Mouse (Mus musculus): ENCODE data around the gene March5.
"Not testable (repeated sequence)": the region's sequence is repeated elsewhere in the genome, so short reads cannot be mapped to it uniquely, and the experiment has no call there.

The March5 gene

DNA sequence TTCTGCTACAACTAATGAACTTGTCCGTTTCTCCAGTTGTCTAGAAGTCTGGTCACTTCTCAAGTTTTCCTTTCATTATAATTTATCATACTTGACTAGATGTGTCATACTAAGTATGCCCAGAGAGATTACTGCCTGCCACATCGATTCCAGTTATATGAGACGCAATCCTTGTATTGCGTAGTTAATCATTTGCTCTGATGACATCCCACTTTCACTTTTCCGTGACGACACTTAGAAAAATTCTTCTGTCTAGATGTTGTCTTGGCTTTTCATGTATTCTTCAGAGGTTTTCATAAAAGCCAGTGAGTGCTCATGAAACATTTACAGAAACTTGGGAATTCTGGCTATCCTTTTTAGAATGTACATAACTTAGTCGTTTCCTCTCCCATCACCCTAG, 1.6 kb downstream of the March5 start:
- DNase-seq (ENCODE audit: low spot score in 2 of 2), result no peak

DNA sequence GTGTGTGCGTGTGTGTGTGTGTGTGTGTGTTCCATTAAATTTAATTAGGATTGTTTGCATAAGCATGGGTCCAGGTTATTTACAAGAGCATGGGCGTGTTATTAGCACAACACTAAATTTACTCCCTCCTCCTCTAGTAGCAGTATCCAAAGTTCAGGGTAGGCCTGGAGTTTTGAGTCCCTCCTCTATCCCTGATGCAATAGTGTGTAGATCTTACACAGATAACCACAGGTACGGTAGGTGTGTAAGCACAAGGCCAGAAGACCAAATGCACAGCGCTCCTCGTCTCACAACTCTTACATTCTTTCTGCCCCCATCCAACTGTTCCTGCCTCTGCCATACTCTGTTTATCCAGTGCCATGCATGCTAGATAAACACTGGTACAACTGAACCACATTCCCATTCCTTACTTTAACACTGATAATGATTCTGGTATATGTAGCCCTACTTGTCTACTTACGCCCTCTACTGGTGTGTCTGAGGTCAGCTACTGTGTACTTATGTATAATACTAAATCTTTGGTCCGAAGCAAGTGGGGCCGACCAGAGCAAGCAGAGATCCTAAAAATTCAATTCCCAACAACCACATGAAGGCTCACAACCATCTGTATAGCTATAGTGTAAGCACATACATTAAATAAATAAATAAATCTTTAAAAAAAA, 2.3 kb downstream of the March5 start:
- DNase-seq (ENCODE audit: low spot score in 2 of 2), result no peak

DNA sequence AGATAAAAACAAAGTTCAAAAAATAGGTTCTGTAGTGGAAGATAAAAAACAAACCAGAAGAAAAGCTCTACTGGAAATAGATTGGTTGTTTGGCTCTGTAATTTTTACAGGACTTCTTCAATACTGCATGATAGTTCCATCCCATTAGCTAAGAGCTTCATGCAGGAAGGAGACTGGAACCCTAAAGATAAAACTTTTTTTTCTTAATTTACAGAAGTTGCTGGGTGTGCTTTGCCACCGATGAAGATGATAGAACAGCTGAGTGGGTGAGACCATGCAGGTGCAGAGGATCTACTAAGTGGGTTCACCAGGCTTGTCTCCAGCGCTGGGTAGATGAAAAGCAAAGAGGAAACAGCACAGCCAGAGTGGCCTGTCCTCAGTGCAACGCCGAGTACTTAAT, 3.1 kb downstream of the March5 start:
- DNase-seq (ENCODE audit: low spot score in 2 of 2), result no peak

DNA sequence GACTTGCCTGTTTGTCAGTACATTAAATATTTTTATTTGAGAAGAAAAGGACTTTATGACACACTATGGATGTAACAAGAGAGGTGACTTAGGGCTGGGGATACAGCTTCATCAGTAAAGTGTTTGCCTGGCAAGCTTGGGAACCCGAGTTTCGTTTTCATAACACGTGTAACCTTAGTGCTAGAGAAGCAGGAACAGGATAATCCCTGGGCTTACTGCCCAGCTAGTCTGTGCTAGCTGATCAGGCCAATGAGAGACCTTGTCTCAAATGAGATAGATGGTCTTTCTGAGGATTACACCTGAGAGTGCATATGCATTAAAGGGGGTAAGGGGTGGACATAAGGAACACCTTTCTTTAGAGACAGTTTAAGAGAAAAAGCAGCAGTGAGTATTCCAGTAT, 4.1 kb downstream of the March5 start:
- no peak for DNase-seq (ENCODE audit: low spot score in 2 of 2)

DNA sequence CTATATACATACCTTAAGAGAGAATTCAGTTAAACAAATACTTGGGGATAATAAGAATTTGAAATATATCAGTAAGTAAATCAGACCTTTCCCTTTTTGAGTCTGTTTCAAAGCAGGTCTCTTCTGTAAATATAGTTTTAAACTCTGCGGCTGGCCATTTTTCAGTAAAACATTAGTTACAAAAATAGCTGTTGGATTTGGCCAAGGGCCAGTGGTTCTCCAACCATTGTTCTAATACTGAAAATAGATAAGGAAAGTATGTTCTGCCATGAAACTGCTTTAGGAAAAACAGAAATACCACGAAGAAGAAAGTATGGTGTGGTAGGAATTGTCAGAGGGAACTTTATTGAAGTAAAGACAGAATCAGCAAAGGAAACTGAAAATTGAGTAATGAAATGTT, 7.4 kb downstream of the March5 start:
- no peak for DNase-seq (ENCODE audit: low spot score in 2 of 2)

DNA sequence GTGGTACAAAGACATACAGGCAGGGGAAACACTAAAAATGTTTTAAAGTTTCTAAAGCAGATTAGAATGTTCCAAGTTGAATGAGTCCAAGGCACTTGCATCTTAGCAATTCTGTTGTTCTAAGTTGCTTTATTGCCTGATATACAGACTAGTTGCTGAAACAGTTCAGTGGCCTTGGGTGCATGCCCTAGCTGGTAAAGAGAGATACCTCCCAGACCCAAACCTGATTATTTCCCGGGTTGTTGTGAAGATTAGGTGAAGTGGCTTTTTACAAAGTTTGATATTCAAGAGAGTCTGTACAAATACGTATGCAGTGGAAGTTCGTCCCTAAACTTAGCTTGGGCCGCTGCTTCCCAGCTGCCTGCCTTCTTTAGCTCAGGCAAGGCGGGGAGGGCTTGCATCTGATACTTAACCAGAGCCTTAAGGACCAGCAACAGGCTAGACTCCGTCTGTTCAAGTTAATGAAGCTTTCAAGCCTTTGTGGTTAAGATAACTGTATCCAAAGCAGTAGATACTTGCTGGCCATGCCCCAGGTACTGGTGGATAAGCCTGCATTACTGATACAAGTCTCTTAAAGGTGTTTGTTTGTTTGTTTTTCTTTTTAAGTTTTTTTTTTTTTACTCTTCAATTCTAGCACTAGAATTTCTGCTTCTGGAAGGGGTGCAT, 18.0 kb downstream of the March5 start:
- DNase-seq (ENCODE audit: low spot score in 2 of 2), result no peak

DNA sequence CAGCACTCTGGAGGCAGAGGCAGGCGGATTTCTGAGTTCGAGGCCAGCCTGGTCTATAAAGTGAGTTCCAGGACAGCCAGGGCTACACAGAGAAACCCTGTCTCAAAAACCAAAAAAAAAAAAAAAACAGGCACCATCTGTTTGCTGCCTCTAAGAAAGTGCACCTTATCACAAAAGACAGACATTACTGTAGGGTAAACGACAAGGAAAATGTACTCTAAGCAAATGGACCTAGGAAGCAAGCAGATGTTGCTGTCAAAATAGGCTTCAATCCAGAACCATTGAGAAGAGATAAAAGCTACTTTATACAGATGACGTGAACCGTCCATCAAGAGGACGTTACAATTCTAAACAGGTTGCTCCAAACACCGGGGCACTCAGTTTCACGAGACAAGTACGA, 25.3 kb downstream of the March5 start:
- DNase-seq (ENCODE audit: low spot score in 2 of 2), result not testable (repeated sequence)

DNA sequence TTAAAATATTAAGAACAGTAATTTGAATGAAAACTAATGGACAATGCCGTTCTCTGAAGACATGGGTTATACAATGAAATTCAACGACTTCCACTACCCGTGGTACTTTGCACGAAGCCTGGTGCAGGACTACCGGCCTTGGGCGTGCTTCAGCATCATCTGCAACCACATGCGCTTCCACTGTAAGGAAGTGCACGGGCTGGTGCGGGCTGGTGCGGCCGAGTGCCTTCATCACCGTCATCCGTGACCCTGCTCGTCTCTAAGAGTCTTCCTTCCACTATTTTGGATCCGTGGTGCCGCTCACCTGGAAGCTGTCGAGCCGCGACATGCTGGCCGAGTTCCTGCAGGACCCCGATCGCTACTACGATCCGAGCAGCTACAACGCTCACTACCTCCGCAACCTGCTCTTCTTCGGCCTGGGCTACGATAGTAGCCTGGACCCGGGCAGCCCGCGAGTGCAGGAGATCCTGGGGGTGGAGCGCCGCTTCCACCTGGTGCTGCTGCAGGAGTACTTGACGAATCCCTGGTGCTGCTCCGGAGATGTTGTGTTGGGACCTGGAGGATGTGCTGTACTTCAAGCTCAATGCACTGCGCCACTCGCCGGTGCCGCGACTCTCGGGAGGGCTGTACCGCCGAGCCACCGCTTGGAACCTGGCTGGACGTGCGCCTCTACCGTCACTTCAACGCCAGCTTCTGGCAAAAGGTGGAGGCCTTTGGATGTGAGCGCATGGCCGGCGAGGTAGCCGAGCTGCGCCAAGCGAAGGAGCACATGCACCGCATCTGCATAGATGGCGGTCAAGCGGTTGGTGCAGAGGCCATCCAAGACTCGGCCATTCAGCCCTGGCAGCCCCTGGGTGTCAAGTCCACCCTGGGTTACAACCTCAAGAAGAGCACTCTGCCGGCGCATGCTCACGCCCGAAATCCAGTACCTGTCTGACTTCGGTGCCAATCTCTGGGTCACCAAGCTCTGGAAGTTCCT, 26.5 kb downstream of the March5 start:
- peak in 1 of 2 experiments; percentile 6 for DNase-seq (ENCODE audit: low spot score in 2 of 2)

DNA sequence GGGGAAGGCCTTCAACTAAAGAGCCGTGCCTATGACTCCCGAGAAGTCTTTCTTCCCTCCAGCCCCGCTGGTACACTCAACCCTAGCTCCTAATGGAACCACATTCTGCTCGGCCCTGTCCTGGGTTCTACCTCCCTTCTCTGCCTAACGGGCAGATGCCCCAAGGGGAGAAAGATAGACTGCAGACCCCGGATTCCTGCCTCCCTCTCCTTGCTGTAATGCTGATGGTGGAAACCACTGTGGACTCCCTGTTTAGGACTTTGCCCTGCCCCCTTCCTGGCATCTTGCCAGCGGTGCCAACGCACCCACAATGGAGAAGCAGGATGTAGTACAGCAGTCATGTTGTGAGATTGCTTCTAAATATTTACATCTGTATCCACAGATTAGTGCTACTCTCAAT, 28.5 kb downstream of the March5 start:
- DNase-seq (ENCODE audit: low spot score in 2 of 2), result peak; percentile 27 to 59

DNA sequence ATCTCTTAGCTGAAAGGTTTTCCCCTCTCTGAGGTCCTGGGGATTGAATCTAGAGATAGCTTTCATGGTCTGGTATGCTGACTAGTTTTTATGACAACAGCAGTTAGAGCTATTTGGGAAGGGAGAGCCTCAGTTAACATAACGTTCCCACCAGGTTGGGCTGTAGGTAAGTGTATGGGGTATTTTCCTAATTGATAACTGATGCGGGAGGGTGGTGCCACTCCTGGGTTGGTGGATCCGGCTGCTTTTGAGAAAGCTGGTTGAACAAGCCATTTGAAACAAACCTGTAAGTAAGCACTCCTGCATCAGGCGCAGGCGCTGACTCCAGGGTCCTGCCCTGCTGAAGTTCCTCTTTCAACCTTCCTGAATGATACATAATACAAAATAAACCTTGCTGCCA, 30.0 kb downstream of the March5 start:
- DNase-seq (ENCODE audit: low spot score in 2 of 2), result peak; percentile 27 to 57

DNA sequence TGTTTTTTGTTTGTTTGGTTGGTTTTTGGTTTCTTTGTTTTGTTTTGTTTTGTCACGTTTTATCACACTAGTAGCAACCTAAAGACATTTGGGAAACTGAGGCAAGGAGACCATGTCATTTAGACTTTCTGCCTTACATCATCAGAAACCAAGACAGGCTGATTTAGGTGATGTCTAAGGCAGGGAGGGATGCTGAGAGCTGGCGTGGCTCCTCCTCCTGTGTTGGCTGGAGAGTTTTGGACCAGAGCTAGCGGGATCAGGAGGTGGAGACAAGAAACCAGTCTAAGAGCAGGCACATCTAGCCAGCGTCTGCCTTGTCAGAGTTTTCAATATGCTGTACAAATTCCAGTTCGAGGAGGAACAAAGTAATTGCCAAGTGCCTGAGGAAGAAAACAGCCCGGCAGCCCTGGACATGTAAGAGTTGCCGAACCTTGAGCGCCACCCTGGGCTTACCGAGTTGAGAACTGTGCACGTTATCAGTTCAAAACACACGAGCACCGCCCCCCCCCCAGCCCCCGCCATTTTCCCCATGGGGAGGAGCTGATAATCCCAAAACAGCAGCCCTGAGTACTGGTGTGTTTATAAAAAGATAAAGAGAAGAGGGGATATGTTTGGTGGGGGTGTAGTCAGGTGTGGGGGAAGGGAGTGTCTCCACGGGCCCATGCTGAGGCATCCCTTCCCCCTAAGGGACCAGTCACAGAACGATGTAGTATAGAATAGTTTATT, 30.5 kb downstream of the March5 start:
- peak; percentile 37 to 70 for DNase-seq (ENCODE audit: low spot score in 2 of 2)

DNA sequence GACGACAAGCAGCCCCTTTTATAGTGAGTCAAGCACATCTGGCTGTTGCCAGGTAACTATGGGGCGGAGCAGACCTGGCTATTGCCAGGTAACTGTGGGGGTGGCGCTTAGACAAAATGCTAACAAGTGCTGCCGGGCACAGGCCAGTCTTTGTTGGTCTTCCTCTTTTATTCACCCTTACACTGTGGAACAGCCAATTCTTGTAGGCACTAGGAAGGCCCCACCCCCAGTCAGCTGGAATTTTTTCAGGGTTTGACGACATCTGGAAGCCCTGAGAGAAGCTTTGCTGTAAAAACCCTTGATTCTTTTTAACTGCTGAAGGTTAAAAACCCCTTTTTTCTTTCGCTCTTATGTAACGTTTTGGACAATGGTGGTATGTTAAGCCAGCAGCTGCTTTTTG, 31.3 kb downstream of the March5 start:
- peak in 1 of 2 experiments; percentile 28 for DNase-seq (ENCODE audit: low spot score in 2 of 2)

DNA sequence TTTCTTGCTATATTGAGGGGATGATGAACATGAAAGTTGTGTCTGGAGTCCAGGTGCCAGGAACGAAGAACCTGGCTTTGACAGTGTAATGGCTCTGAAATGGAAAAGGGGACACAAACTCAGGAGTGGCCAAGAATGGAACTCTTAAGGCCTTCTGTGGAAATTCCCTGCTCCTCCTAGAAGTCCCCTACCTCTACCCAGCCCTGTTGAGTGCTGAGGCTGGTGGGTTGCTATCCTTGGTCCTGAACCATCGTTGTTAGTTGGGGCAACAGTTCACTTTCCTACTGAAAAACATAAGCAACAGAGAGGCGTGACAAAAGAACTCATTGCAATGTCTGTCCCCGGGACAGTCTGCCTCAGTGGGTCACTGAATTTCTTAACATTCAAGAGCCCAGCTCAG, 31.8 kb downstream of the March5 start:
- DNase-seq (ENCODE audit: low spot score in 2 of 2), result peak in 1 of 2 experiments; percentile 19

DNA sequence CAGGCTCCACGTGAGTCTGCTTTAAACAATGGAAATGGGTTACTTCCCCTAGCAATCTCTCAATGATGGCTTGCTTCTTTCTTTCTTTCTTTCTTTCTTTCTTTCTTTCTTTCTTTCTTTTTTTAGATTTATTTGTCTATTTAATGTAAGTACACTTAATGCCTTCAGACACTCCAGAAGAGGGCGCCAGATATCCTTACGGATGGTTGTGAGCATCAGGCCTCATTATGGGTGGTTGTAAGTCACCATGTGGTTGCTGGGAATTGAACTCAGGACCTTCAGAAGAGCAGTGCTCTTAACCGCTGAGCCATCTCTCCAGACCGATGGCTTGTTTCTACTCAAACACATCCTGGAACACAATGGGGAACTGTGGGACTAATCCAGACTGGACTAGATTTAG, 33.9 kb downstream of the March5 start:
- DNase-seq (ENCODE audit: low spot score in 2 of 2), result no peak

DNA sequence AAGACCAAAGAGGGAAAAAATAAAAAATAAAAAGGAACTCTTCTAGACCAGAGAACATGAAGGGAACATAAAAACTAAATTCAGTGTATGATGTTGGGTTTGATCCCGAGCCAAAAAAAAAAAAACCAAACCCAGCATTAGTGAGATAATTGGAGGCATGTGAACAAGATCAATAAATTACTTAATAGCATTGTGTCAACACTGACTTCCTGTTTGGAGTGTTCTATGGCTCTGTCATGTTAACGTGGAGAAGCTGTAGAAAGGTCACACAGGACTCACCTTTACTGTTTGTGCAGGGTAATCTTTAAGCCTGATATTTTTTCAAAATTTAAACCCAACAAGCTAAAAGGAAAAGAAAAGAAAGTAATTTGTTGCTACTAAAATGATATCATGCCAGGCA, 35.4 kb downstream of the March5 start:
- no peak for DNase-seq (ENCODE audit: low spot score in 2 of 2)

DNA sequence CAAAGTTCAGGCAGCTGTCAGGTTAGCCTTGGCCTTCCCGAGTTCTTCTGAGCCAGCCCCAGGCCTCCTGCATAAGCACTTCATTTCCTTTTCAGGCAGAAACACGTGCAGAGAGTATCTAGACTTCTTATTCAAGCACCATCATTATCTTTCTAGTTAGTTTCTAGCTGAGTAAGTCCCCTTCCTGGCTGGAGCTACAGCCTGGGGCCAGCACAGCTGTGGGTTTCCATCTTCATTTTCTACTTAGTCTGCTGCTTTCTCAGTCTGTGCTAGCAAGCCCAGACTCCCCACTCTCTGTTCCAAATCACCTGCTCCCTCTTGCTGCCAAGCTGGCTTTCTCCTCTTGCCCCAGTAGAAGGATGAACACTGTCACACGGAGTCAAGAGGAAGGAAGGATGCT, 39.5 kb downstream of the March5 start:
- no peak for DNase-seq (ENCODE audit: low spot score in 2 of 2)

DNA sequence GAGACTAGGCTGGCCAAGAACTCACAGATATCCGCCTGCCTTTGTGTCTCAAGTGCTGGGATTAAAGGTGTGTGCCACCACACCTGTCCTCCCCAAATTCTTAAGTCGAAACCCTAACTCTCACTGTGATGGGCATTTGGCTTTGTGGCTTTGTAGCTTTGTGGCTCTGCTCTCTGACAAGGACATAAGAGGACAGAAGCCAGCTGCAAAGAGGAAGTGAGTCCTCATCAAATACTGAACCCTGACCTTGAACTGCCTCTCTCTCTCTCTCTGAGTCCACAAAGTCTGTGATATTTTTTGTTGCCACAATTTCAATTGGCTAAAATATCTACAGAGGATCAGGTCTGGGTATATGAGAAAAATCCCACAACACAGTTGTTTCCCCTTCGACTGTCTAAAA, 40.9 kb downstream of the March5 start:
- no peak for DNase-seq (ENCODE audit: low spot score in 2 of 2)

DNA sequence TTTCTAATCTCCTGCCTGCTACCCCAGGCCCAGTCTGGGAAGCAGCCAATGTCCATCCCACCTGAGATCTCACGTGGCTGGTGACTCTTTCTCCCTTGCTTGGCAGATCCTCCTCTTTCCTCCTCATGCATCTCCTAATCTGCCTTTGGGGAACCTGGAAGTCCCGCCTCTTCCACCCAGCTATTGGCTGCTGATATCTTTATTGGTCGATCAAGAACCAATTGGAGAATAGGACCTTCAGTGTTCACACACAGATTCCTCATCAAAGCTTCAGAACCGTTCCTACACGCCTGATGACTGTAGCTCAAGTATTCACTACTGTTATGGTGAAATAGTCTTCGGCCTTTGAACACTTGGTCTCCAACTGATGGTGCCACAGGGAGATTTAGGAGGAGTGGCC, 44.8 kb downstream of the March5 start:
- no peak for DNase-seq (ENCODE audit: low spot score in 2 of 2)

DNA sequence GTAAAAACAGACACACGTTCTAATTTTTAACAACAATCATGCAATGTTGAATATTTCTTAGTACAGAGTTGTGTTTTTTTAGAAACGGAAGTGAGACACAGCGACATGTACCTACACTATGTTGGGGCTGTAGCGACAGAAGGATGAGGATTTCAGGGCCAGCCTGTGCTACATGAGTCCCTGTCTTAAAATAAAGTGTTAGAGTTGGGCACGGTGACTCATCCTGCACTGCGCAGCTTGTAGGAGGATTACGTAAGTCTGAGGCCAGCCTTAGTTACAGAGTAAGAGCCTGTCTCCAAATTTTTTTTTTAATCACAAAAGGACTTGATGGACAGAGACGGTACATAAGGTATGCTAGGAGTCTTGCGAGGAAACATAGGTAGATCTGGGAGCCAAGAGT, 48.0 kb downstream of the March5 start:
- no peak for DNase-seq (ENCODE audit: low spot score in 2 of 2)

DNA sequence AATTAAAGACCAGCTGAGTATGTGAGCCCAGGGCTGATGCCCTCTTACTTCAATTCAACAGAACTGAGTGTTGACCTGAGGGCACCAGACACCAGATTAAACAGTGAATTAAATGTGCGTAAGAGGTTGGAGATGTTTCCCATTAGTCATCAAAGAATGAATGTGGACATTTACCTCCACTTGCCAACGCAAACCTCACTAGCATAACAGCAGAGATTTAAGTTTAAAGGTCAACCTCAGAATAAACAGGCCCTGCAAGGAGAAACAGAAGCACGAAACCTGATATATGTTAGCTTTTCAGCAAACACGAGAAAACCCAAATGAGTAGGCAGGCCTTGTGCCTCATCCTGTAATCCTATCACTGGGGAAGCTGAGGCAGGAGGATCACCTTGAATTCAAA, 55.0 kb downstream of the March5 start:
- no peak for DNase-seq (ENCODE audit: low spot score in 2 of 2)

DNA sequence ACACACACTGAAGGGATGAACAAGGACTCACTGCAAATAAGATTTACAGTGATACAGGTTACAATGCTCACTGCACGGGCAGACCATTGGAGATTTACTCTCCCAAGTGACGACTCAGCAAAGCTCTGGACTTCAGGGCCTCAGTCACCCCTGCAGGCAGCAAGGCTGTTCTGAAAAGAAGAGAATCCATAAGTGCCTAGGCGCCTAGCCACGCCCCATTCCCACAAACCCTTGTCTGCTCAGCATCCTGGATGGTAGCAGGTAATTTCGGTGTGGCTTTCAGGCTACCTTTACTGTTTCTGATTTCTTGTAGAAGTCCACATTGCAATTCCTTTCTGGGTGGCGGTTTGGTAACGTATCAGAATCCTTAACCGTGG, 56.2 kb downstream of the March5 start:
- DNase-seq (ENCODE audit: low spot score in 2 of 2), result no peak
